Mouse (Mus musculus) gastrocnemius, adult 2 months (tissue): ENCODE data around the gene Tbc1d23. TPM values are rescaled to one million over a fixed set of nuclear protein-coding genes. Genes with fewer than 3 reads are reported as not detected.

Source experiments
- DNase-seq: peaks from one replicate; pipeline ENCODE4 v3.0.0; 2022
- H3K27ac ChIP-seq: fragments of 200-600 bp; 2 replicates; pipeline ENCODE4 v1.8.1; 2022; ENCODE audit warnings: mild to moderate bottlenecking
- H3K4me3 ChIP-seq: fragments of 200-600 bp; 2 replicates; pipeline ENCODE4 v1.8.1; 2022; ENCODE audit warnings: mild to moderate bottlenecking, moderate library complexity
- CTCF ChIP-seq: fragments of 200-600 bp; IDR thresholded peaks from 2 replicates; pipeline ENCODE4 v1.8.1; 2022; ENCODE audit warnings: antibody characterized with exemption, mild to moderate bottlenecking, moderate library complexity
- intact Hi-C: fragments of 180-260 bp; cut with DNase I; formaldehyde crosslinking; loops from one replicate; pipeline ENCODE4 v1.15.1; 2025
- total RNA-seq, 2 experiments: library from RNA; stranded (reverse); gene quantifications; 2 replicates each; pipeline ENCODE4 v1.2.3; 2021

The Tbc1d23 gene
- total RNA-seq, 2 experiments from 2014 or later = 19.2 to 19.5 TPM

- intact Hi-C loops = no loop called here
- H3K27ac ChIP-seq = no peak overlapping the region
- DNase-seq = no peak
- no peak overlapping the region for H3K4me3 ChIP-seq
- no peak for TF ChIP-seq CTCF
Observed at GRCm38 (mm10) chr16:57133611-57134010, 97.7 kb downstream of the Tbc1d23 start.

GRCm38 (mm10) chr16:57132326-57132725 lies 99.0 kb downstream of the Tbc1d23 start:
- Histone ChIP-seq H3K27ac (no peak overlapping the region), H3K4me3 (no peak overlapping the region)
- TF ChIP-seq CTCF = no peak
- intact Hi-C loops = no loop called here
- DNase-seq = no peak

GRCm38 (mm10) chr16:57131544-57131943 lies 99.8 kb downstream of the Tbc1d23 start:
- Histone ChIP-seq H3K4me3 (no peak overlapping the region), H3K27ac (no peak overlapping the region)
- no peak for TF ChIP-seq CTCF
- intact Hi-C loops = no loop called here
- DNase-seq = no peak

- Histone ChIP-seq H3K27ac (no peak overlapping the region), H3K4me3 (no peak overlapping the region)
- TF ChIP-seq CTCF = no peak
- DNase-seq = no peak
- intact Hi-C loops = no loop called here
Observed at GRCm38 (mm10) chr16:57130752-57131400, 100.4 kb downstream of the Tbc1d23 start.

GRCm38 (mm10) chr16:57127825-57128224 lies 103.5 kb downstream of the Tbc1d23 start:
- no peak for DNase-seq
- Histone ChIP-seq H3K27ac (peak overlapping the region; percentile 3; the same call in 1 of the 2 replicates), H3K4me3 (no peak overlapping the region)
- intact Hi-C loops = loop anchor here (10.0 kb wide), 1 partner anchor 413 kb away; the partner anchor contains the start of gene Tfg
- no peak for TF ChIP-seq CTCF

GRCm38 (mm10) chr16:57126268-57126667 lies 105.0 kb downstream of the Tbc1d23 start:
- DNase-seq = no peak
- Histone ChIP-seq H3K4me3 (no peak overlapping the region), H3K27ac (no peak overlapping the region)
- TF ChIP-seq CTCF = no peak
- intact Hi-C loops = loop anchor here (10.0 kb wide), 1 partner anchor 411 kb away; the partner anchor contains the start of gene Tfg

- Histone ChIP-seq H3K27ac (no peak overlapping the region), H3K4me3 (peak overlapping the region; percentile 73)
- intact Hi-C loops = loop anchor here (10.0 kb wide), 1 partner anchor 408 kb away; the partner anchor contains the start of gene Tfg
- no peak for DNase-seq
- TF ChIP-seq CTCF = no peak
Observed at GRCm38 (mm10) chr16:57122682-57123445, 108.4 kb downstream of the Tbc1d23 start.

GRCm38 (mm10) chr16:57121816-57122415 lies 109.4 kb downstream of the Tbc1d23 start:
- no peak for DNase-seq
- peak overlapping the region; percentile 73 for H3K4me3 ChIP-seq
- peak overlapping the region; percentile 92 for H3K27ac ChIP-seq
- TF ChIP-seq CTCF = no peak
- intact Hi-C loops = loop anchor here (10.0 kb wide), 1 partner anchor 407 kb away; the partner anchor contains the start of gene Tfg

- TF ChIP-seq CTCF = no peak
- DNase-seq = peak; percentile 96
- Histone ChIP-seq H3K27ac (peak within 1 kb of the TSS; percentile 92), H3K4me3 (peak within 1 kb of the TSS; percentile 73)
- intact Hi-C loops = loop anchor here (10.0 kb wide), 1 partner anchor 406 kb away; the partner anchor contains the start of gene Tfg
Observed at GRCm38 (mm10) chr16:57120913-57121815, 110.1 kb downstream of the Tbc1d23 start, which contains the start of gene Tomm70a. Gene Tomm70a (plus strand): TSS chr16:57121703.

Other genes starting within 250 kb of the Tbc1d23 start
- gene Tmem45a2, start 160.1 kb downstream of the Tbc1d23 start, total RNA-seq = not detected
- gene Tomm70a, start 109.8 kb downstream of the Tbc1d23 start, total RNA-seq = 10 to 100 TPM; 31.6 to 37.4 TPM
- 10 to 100 TPM; 22.7 to 24.3 TPM for gene Nit2, start 64.2 kb downstream of the Tbc1d23 start, total RNA-seq
- not detected for gene Tmem30c, start 61.4 kb upstream of the Tbc1d23 start, total RNA-seq
- 10 to 100 TPM; 37.5 to 67.0 TPM for gene Filip1l, start 121.6 kb upstream of the Tbc1d23 start, total RNA-seq